Mouse (Mus musculus): Measurements from ENCODE around the gene Gm9964.
"Not testable (repeated sequence)": the region's sequence is repeated elsewhere in the genome, so short reads cannot be mapped to it uniquely, and the experiment has no call there.

Gene Gm9964

DNA sequence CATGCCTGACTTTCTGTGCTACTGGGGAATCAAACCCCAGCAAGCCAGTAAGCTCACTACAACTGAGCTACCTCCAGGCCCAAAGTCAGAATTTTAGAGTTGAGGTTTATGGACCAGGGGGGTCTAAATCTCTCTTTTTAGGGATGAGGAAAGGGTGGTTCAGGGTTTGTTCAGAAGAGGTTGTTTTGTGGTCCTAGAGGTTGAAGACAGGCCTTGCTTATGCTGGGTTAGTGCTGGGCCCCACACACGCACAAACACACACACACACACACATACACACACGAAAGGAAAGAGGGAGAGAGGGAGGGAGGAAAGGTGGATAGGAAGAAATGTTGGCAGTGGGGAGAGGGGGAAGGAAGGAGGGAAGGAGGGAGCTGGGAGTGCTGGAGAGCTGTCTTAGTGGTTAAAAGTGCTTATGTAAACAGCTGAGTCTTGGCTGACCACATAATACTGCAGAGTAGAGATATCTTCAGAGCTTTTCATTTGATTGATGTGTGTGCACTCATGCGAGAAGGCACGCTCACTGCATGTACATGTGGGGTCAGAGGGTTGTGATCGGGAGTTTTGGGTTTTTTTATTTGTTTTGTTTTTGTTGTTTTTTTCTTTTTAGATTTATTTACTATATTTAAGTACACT lies at the start of gene Gm9964:
TSS of gene Gm9964 (minus strand) at position 51 of the 636 bp plus-strand sequence.
- DNase-seq, result no peak

GRCm38 (mm10) chr11:79339808-79340781 lies 43.4 kb upstream of the Gm9964 start:
- DNase-seq, result peak; percentile 55 to 69

- DNase-seq, result peak; percentile 98 to 99
Observed at GRCm38 (mm10) chr11:79339234-79339807, 42.6 kb upstream of the Gm9964 start, which contains the start of gene Nf1. Nf1 (plus strand) TSS chr11:79339693.

- DNase-seq, result peak in 1 of 2 experiments; percentile 21
Observed at GRCm38 (mm10) chr11:79338621-79339020, 41.9 kb upstream of the Gm9964 start.

DNA sequence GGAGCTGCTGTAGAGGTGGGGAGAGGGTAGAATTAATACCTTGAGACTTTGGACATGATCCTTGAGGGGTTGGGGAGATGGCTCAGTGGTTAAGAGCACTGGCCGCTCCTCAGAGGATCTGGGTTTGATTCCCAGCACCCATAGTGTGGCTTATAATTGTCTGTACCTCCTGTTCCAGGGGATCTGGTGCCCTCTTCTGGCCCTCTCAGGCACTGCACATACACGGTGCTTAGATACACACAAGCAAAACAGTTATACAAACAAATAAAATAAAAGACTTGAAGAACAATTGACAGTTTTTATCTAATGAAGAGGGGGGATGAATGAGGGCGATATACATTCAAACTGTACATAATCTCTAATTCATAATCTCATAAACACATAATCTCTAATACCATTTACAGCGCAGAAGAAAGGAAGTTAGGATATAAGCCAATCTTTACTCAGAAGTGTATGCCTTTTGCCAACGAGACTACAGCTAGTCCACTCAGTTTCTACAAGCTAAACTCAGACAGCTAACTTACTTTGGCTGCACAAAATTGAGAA lies 40.1 kb upstream of the Gm9964 start:
- peak; percentile 17 to 45 for DNase-seq

GRCm38 (mm10) chr11:79335077-79335476 lies 38.4 kb upstream of the Gm9964 start:
- DNase-seq, result no peak

GRCm38 (mm10) chr11:79329585-79329984 lies 32.9 kb upstream of the Gm9964 start:
- DNase-seq, result no peak

GRCm38 (mm10) chr11:79328060-79328459 lies 31.4 kb upstream of the Gm9964 start:
- no peak for DNase-seq

GRCm38 (mm10) chr11:79327106-79327505 lies 30.4 kb upstream of the Gm9964 start:
- DNase-seq, result no peak

DNA sequence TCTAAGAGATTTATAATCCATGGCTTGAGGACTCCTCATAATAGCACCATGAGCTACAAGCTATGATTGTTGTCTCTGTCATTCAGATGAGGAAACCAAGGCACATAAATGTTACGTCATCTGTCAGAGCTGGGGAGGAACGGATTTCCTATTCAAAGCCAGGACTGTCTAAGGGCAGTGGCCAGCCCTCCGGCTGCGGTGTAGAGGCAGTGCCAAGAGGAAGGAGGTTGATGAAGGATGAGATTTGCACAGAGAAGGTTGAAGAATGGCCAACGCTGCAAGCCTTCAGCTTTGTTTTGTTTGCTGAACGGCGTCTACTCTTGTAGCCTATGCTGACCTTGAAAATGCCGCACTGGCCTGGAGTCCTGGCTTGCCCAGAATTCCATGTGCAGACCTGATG lies 29.0 kb upstream of the Gm9964 start:
- no peak for DNase-seq

- DNase-seq, result no peak
Observed at GRCm38 (mm10) chr11:79323985-79324685, 27.4 kb upstream of the Gm9964 start.

DNA sequence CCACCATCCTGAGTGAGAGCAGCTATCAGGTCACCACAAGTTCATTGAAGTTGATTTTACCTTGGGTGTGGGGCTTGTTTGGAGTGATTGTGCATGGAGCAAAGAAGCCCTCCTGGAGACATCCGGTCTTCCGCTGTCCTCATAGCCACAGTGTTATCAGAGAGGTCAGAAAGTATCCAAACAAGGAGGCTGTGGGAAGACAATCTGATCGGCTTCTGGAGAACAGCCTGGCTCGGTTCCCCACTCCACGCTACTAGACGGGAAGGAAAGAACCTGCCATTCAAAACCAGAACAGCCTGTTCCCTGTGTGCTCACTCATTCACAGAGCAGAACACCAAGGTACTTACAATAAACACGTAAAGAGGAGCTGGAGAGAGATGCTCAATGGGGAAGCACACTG lies 23.1 kb upstream of the Gm9964 start:
- no peak for DNase-seq

DNA sequence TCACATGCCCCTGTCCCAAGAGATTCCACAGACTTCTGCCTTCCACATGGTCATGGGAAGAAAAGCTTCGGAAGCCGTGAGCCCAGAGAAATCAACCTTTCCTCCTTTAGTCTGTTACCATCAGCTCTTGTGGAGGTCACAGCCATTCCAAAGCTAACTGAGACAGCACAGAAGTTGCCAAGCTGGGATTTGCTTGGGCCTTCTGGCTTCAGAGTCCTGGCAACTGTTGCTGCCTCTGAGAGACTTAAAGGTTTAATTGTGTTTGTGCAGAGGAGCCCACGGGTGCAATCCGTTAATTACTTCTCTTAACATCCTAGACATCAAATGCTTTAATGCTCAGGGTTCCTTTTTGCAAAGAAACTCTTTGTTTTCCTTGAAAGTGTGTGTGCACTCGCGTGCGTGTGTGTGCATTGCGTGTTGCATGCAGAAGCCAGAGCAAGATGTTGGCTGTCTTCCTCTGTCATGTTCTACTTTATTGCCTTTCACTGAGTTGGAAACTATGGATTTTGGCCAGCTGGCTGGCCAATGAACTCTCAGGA lies 20.2 kb upstream of the Gm9964 start:
- DNase-seq, result no peak

DNA sequence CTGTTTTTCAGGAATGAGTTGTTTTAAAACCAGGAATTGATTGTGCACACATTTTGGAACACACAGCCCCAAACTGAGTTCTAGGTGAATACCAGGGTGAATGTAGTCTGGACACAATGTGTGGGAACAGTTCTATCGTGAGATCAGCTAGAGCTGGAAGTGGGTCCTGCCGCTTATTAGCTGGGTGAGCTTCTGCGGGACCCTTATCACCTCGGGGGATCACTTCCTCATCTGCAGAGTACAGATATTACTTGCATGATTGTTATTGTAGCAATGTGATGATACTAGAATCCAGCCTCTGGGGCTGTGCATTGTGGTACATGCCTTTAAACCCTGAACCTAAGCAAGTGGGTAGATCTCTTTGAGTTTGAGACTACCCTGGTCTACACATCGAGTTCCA lies 13.8 kb upstream of the Gm9964 start:
- DNase-seq, result no peak

DNA sequence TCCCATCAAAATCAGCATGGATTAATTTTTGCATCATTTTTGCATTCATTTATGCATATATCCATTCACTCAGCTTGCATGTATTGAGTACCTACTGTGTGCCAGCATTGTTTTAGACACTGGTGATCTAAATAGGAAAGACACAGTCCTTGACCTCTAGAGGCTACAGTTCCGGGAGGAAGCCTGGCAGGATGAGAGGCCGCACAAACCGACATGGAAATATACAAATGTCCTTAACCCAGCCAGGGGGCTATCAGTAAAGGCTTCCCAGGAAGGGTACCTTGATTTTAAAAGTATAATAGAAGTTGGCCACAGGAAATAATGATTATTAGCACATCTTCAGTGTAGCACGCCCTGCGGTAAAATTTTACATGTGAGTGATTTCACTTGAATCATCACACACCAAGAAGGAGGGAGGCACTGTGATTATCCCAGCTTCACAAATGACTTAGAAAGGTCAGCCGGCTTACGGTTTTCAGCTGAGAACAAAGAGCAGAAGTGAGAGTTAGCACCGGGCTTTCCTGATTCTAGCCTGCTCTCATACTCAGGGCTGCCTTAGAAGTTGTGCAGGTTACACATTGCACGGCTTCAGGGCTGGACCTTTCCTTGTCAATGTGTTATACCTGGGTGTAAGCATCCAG lies 11.0 kb upstream of the Gm9964 start:
- no peak for DNase-seq

DNA sequence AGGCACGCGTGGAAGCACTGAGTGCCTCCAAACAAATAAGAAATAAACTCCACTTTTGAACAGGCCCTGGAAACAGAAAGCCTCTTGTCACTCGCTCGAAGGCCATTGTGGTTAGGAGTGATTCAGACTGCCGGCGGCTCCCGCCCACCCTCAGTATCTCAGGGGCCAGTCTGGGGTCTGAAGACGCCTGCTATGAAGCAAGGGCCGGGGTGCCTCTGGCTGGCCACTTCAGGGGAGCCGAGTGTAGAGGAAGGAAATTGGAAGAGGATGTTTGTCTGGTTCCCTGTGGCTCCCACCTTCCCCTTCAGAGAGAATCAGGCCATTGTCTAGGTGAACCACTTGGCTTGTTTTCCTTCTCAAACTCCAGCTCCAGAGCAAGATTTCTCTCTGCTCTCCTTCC lies 10.3 kb upstream of the Gm9964 start:
- DNase-seq, result no peak

DNA sequence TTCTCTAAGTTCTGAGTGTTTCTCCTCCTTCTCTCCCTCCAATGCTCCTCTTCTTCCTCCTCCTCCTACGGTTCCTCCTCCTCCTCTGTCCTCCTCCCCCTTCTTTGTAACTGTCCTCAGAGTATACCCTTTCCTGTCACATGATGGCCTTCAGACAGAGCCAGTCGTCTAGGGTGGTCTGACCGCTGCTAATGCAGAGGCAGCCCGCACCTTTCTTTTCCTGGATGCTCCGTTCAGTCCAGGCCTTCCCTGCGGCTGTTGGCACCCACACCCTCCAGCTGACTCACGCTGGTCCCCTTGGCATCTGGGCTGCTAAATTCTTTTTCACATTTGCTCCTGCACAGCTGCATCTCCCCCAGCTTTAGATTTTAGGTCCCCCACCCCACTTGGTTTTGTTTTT lies 9.8 kb upstream of the Gm9964 start:
- no peak for DNase-seq

DNA sequence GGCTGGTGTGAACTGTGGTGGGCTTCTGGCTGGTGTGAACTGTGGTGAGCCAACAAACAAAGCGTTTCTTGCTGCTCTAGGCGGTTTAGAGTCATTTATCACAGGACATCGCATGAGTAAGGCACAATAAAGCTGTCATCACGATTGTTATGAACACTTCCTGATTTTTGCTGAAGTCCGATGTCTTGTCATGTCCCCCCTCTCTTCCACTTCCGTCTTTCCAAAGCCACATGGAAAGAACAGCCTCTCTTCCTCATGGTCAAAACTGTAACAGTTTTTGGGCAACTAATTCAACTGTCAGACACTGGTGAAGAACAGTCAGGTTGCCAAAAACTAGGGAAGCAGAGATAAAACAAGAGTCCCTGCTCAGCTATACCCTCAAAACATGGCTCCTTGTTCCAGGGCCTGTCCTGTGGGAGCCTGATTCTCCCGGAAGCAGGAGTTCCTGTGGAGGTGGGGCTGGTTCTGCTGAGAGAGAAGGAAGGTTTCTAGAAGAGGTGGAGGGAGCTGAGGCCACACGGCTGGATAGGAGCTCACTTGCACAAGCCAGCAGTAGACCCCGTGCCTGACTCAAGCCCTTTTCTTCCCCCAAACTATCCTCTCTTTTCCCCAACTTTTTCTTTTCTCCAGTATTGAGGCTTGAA lies 9.1 kb upstream of the Gm9964 start:
- DNase-seq, result no peak

DNA sequence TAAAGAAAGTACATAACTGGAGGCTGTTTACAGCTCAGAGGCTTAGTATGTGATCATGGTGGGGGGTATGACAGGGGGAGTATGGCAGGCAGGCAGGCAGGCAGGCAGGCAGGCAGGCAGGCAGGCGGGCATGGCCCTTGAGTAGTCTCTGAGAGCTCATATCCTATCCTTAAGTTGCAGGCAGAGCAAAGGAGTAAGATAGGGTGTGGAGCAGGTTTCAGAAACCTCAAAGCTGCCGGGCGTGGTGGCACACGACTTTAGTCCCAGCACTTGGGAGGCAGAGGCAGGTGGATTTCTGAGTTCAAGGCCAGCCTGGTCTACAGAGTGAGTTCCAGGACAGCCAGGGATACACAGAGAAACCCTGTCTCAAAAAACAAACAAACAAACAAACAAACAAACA lies 7.5 kb upstream of the Gm9964 start:
- DNase-seq, result not testable (repeated sequence)

- no peak for DNase-seq
Observed at GRCm38 (mm10) chr11:79303109-79303508, 6.4 kb upstream of the Gm9964 start.

GRCm38 (mm10) chr11:79299719-79300431 lies 3.2 kb upstream of the Gm9964 start:
- no peak for DNase-seq

Measured in cerebellum, postnatal 14 days (tissue).